10 mouse cellular contexts compared by ENCODE assay signal in the genomic region with DNA sequence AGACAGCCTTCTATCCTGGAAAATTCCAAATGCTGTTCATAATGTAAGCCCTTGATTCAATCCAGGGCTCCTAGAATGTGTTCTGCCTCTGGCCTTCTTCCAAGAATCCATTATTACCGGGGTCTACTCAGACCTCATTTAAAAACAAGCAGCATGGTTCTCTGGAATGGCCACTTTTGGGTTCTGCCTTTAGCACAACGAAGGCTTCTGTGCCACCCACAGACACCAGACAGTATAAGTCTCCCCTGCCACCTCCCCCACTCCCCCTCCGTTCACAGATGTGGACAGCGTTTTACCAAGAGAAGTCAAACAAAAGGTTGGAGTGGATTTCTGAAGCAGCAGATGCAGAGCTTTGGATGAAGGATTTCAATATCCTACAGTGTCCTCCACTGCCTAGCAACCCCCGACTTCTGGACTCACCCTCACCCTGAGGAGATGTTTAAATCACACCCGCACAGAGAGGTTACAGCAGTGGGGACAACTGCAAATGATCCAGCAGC.
DNase-seq lines count a peak whose midpoint lies in the region; ATAC-seq lines count a peak whose summit lies in the region.
"Had no signal": no experiment of that assay in that cellular context is flagged by ENCODE, and none has a peak within 500 bp of the region (broad histone marks: within the 10 kb centered on the region; RNA-seq: fewer than 3 reads in every experiment).

No protein-coding gene starts in this region.

- H3K9ac ChIP-seq in embryonic facial prominence, embryonic 14.5 days (ENCODE audit: low read depth, low read length), result no peak overlapping the region
- no peak overlapping the region for H3K9ac ChIP-seq in hindbrain, embryonic 15.5 days
- H3K9ac ChIP-seq in midbrain, embryonic 16.5 days (ENCODE audit: low read depth, low read length), result no peak overlapping the region
- H3K9ac ChIP-seq: liver, postnatal 0 days had no signal

- no peaks in the 10 kb centered on the region for H3K27me3 ChIP-seq in embryonic facial prominence, embryonic 14.5 days (replicated peaks; ENCODE audit: control insufficient read depth, insufficient read depth, low read length)
- H3K27me3 ChIP-seq in hindbrain, embryonic 15.5 days, result no peaks in the 10 kb centered on the region
- no peaks in the 10 kb centered on the region; the same call in 1 of the 2 replicates for H3K27me3 ChIP-seq in midbrain, embryonic 16.5 days (ENCODE audit: control insufficient read depth, insufficient read depth, low read depth, low read length)

- peaks cover 15% of the 10 kb centered on the region; the same call in 1 of the 2 replicates for H3K4me1 ChIP-seq in embryonic facial prominence, embryonic 14.5 days (ENCODE audit: control insufficient read depth, insufficient read depth, low read length)
- peaks cover 19% of the 10 kb centered on the region for H3K4me1 ChIP-seq in hindbrain, embryonic 15.5 days (replicated peaks)
- H3K4me1 ChIP-seq in midbrain, embryonic 16.5 days (ENCODE audit: control insufficient read depth, insufficient read depth, low read length), result peaks cover 16% of the 10 kb centered on the region

- WGBS in embryonic facial prominence, embryonic 14.5 days, result 21% methylated on average over 6 of the region's 6 CpGs
- WGBS in hindbrain, embryonic 15.5 days, result 10% methylated on average over 6 of the region's 6 CpGs
- WGBS in midbrain, embryonic 16.5 days, result 8% methylated on average over 6 of the region's 6 CpGs

- no peaks in the 10 kb centered on the region for H3K36me3 ChIP-seq in embryonic facial prominence, embryonic 14.5 days (ENCODE audit: control insufficient read depth, insufficient read depth, low read length)
- H3K36me3 ChIP-seq in hindbrain, embryonic 15.5 days, result no peaks in the 10 kb centered on the region
- no peaks in the 10 kb centered on the region for H3K36me3 ChIP-seq in midbrain, embryonic 16.5 days (ENCODE audit: control insufficient read depth, insufficient read depth, low read length)

- peak; percentile 17 for DNase-seq in embryo, embryonic 10.5 days (ENCODE audit: low spot score)
- no peak for DNase-seq in embryo, embryonic 9.5 days (ENCODE audit: extremely low spot score)
- peak; percentile 83 for DNase-seq in embryonic facial prominence, embryonic 14.5 days (ENCODE audit: low spot score)
- DNase-seq in adipocyte (ENCODE audit: low spot score), result no peak
- DNase-seq: adrenal gland, postnatal 25 days; liver, postnatal 0 days had no signal

- ATAC-seq in embryonic facial prominence, embryonic 14.5 days (ENCODE audit: low read depth), result peak; percentile 50; the same call in 1 of the 2 replicates
- ATAC-seq in hindbrain, embryonic 15.5 days (ENCODE audit: low FRiP score, low read depth), result peak; percentile 83
- ATAC-seq in midbrain, embryonic 16.5 days, result peak; percentile 87
- no peak for ATAC-seq in megakaryocyte progenitor cell, adult 5-6 weeks (replicated peaks; ENCODE audit: poor library complexity)
- no peak for ATAC-seq in activated CD4-positive, CD25-positive, alpha-beta regulatory T cell, adult 4 months
- ATAC-seq: liver, postnatal 0 days had no signal

- peak overlapping the region; percentile 19 for H3K4me2 ChIP-seq in embryonic facial prominence, embryonic 14.5 days (ENCODE audit: low read depth, low read length)
- peak overlapping the region; percentile 37 for H3K4me2 ChIP-seq in hindbrain, embryonic 15.5 days
- peak overlapping the region; percentile 40 for H3K4me2 ChIP-seq in midbrain, embryonic 16.5 days (ENCODE audit: low read length)

- no peak overlapping the region for H3K4me3 ChIP-seq in embryonic facial prominence, embryonic 14.5 days (ENCODE audit: low read depth, low read length)
- H3K4me3 ChIP-seq in hindbrain, embryonic 15.5 days, result no peak overlapping the region
- H3K4me3 ChIP-seq in midbrain, embryonic 16.5 days (ENCODE audit: low read depth, low read length), result no peak overlapping the region

- peak overlapping the region; percentile 73 for H3K27ac ChIP-seq in embryonic facial prominence, embryonic 14.5 days (replicated peaks; ENCODE audit: low read depth, low read length)
- H3K27ac ChIP-seq in hindbrain, embryonic 15.5 days (replicated peaks), result peak overlapping the region; percentile 56
- peak overlapping the region; percentile 40 for H3K27ac ChIP-seq in midbrain, embryonic 16.5 days (ENCODE audit: low read length)

- no peaks in the 10 kb centered on the region for H3K9me3 ChIP-seq in embryonic facial prominence, embryonic 14.5 days (ENCODE audit: control insufficient read depth, low read length)
- H3K9me3 ChIP-seq in hindbrain, embryonic 15.5 days, result no peaks in the 10 kb centered on the region
- H3K9me3 ChIP-seq in midbrain, embryonic 16.5 days (replicated peaks; ENCODE audit: control insufficient read depth, low read length, poor library complexity, severe bottlenecking), result no peaks in the 10 kb centered on the region

Comparison
In these comparisons a context has a peak if more than half of its experiments do, and no peak if none do; other contexts are left out.
1. DNase-seq: peak in embryo, embryonic 10.5 days (single experiment) and embryonic facial prominence, embryonic 14.5 days (single experiment); none in embryo, embryonic 9.5 days (single experiment) and adipocyte (single experiment).
2. ATAC-seq: peak in embryonic facial prominence, embryonic 14.5 days (single experiment), hindbrain, embryonic 15.5 days (single experiment) and midbrain, embryonic 16.5 days (single experiment); none in megakaryocyte progenitor cell, adult 5-6 weeks (single experiment) and activated CD4-positive, CD25-positive, alpha-beta regulatory T cell, adult 4 months (single experiment).
3. Peak in every context shown above with its lines, with median percentiles within 50 percentile points of each other: H3K27ac ChIP-seq and H3K4me2 ChIP-seq.